Mouse (Mus musculus) heart, adult 2 months (tissue): ENCODE results near the gene Defb25. TPM values are rescaled to one million over a fixed set of nuclear protein-coding genes. Genes with fewer than 3 reads are reported as not detected.
"Not testable (repeated sequence)": the region's sequence is repeated elsewhere in the genome, so short reads cannot be mapped to it uniquely, and the experiment has no call there.

Experiments used
- DNase-seq, 2 experiments: peaks; one replicate each; pipeline ENCODE4 v3.0.0; 2021
- H3K27ac ChIP-seq: fragments of 200-600 bp; 2 replicates; pipeline ENCODE4 v1.8.1; 2022
- H3K27me3 ChIP-seq: fragments of 200-500 bp; 2 replicates; pipeline ENCODE4 v1.6.1; 2012; ENCODE audit warnings: mild to moderate bottlenecking, low read length, inconsistent platforms, mixed read lengths; ENCODE audit not compliant: control insufficient read depth, insufficient read depth
- H3K36me3 ChIP-seq: fragments of 200-500 bp; 2 replicates; pipeline ENCODE4 v1.6.1; 2012; ENCODE audit warnings: low read length, inconsistent platforms; ENCODE audit not compliant: control insufficient read depth, insufficient read depth
- H3K4me1 ChIP-seq: fragments of 200-500 bp; 2 replicates; pipeline ENCODE4 v1.6.1; 2011; ENCODE audit warnings: low read length; ENCODE audit not compliant: control insufficient read depth, insufficient read depth
- H3K4me3 ChIP-seq: fragments of 200-600 bp; 2 replicates; pipeline ENCODE4 v1.8.1; 2022
- H3K79me2 ChIP-seq: fragments of 200-500 bp; replicated peaks from 2 replicates; pipeline ENCODE4 v1.6.1; 2012; ENCODE audit warnings: mild to moderate bottlenecking, inconsistent platforms, low read length, moderate library complexity, mixed read lengths; ENCODE audit not compliant: control insufficient read depth, insufficient read depth
- H3K9ac ChIP-seq: fragments of 200-500 bp; 2 replicates; pipeline ENCODE4 v1.6.1; 2012; ENCODE audit warnings: low read depth, mild to moderate bottlenecking, control low read depth, inconsistent platforms, low read length, mixed read lengths
- CTCF ChIP-seq: fragments of 200-600 bp; IDR thresholded peaks from 2 replicates; pipeline ENCODE4 v1.8.1; 2022; ENCODE audit warnings: antibody characterized with exemption, mild to moderate bottlenecking, moderate library complexity
- EP300 ChIP-seq: fragments of 200-500 bp; IDR thresholded peaks from 2 replicates; pipeline ENCODE4 v1.6.1; 2011; ENCODE audit warnings: low read depth, low read length, control low read depth; ENCODE audit not compliant: insufficient read depth
- POLR2A ChIP-seq: fragments of 200-500 bp; IDR thresholded peaks from 2 replicates; pipeline ENCODE4 v1.6.1; 2011; ENCODE audit warnings: mild to moderate bottlenecking, low read depth, low read length, control low read depth; ENCODE audit not compliant: insufficient read depth
- WGBS: fragments of 180-500 bp; shearing (Covaris S2); methylation state at CpG from one replicate; pipeline ENCODE4 v1.1.7; 2018; 5-methylcytosine and 5-hydroxymethylcytosine counted together
- intact Hi-C: fragments of 180-260 bp; cut with DNase I; formaldehyde crosslinking; loops from one replicate; pipeline ENCODE4 v1.15.1; 2025
- polyA plus RNA-seq: library from polyadenylated mRNA; depleted of rRNA; stranded (reverse); fragments of >200 nt; gene quantifications from 2 replicates; pipeline ENCODE4 v1.2.3, GENCODE M21; 2012
- total RNA-seq, 2 experiments: library from RNA; stranded (reverse); gene quantifications; 2 replicates each; pipeline ENCODE4 v1.2.3; 2021

The Defb25 gene
- total and polyA plus RNA-seq, 3 experiments, result not detected

GRCm38 (mm10) chr2:152669256-152669638, 46.4 kb upstream of the Defb25 start, which contains the start of gene H13:
TSS of gene H13 (plus strand) at chr2:152669461.
- H3K9ac ChIP-seq, result peak within 1 kb of the TSS; percentile 88
- H3K79me2 ChIP-seq, result no peaks in the 10 kb centered on the region; the same call in 1 of the 2 replicates
- peak within 1 kb of the TSS; percentile 90 for H3K27ac ChIP-seq
- H3K4me3 ChIP-seq, result peak within 1 kb of the TSS; percentile 80
- H3K27me3 ChIP-seq, result no peaks in the 10 kb centered on the region
- intact Hi-C loops, result no loop called here
- H3K36me3 ChIP-seq, result no peaks in the 10 kb centered on the region
- TF ChIP-seq EP300, result peak; percentile 71; the same call in 1 of the 2 replicates
- no peak; the same call in 1 of the 2 replicates for TF ChIP-seq CTCF
- TF ChIP-seq POLR2A, result peak; percentile 95
- peaks cover 16% of the 10 kb centered on the region for H3K4me1 ChIP-seq
- WGBS, result 1% methylated on average over 35 of the region's 35 CpGs
- DNase-seq, result peak; percentile 94

DNA sequence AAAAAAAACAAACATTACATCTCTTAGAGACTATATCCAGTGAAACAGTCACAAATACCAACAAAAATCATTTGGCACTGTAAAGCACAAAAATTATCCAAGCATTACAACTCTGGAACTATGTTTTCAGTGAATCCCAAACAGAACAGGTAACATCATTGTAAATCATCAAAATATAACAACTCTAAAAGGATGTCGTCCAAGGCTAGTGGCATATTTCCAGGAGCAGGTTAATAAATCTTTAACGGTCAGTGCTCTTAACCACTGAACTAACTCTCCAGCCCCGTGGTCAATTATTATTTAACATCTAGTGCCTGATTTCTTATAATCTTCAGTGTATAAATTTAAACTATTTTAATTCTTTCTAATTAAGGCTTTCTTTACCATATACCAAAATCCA, 43.3 kb upstream of the Defb25 start:
- DNase-seq, H3K4me1 ChIP-seq, intact Hi-C loops, H3K79me2 ChIP-seq, H3K27ac ChIP-seq, H3K4me3 ChIP-seq, H3K27me3 ChIP-seq, H3K36me3 ChIP-seq, H3K9ac ChIP-seq: not testable (repeated sequence)
- WGBS, result 71% methylated on average over 3 of the region's 3 CpGs

DNA sequence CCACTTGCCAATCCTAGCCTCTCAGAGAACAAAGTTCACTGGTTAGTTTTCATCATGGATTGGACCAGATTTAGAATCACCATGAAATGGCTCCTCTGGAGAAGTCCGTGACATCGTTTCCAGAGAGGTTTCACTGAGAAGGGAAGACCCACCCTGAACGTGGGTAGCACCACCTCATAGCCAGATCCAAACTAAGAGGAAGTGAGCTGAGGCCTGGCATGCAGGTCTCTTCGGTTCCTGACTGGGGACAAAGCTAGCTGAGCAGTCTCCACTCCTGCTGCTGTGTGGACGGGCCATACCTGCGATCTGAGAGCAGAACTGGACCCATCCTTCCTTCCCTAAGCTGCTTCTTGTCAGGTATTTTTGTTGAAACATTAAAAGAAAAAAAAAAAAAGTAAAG, 38.3 kb upstream of the Defb25 start:
- intact Hi-C loops, result no loop called here
- H3K27ac ChIP-seq, result no peak overlapping the region
- 73% methylated on average over 6 of the region's 6 CpGs for WGBS

DNA sequence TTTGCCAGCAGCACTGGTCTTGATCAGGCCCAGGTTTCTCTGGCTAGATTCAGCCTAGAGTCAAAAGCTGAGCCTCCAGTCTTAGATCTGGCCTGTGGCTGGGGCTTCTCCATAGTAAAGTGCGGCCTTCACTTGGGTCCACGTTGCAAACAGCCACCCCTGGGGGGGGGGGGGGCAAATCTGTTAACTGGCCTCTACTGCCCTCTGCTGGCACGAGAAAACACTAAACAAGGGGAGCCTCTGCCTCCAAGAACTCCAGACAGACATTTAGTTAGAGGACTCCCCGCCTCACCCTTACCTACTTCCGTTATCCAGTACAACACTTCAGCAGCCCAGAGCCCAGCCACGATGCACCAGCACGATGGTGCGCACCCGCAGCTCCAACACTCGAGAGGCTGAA, 34.5 kb upstream of the Defb25 start:
- 50% methylated on average over 10 of the region's 10 CpGs for WGBS
- H3K27me3 ChIP-seq, result no peaks in the 10 kb centered on the region
- no peaks in the 10 kb centered on the region for H3K79me2 ChIP-seq
- peaks cover 8% of the 10 kb centered on the region; the same call in 1 of the 2 replicates for H3K4me1 ChIP-seq
- no peak overlapping the region for H3K27ac ChIP-seq
- intact Hi-C loops, result loop anchor here (1.0 kb wide), 1 partner anchor 42 kb away; no protein-coding TSS in a partner anchor
- H3K9ac ChIP-seq, result no peak overlapping the region
- peak; percentile 75 for TF ChIP-seq CTCF
- TF ChIP-seq EP300, result no peak
- DNase-seq, result peak in 1 of 2 experiments; percentile 47
- H3K4me3 ChIP-seq, result no peak overlapping the region
- H3K36me3 ChIP-seq, result no peaks in the 10 kb centered on the region

More for the DNA sequence above, 38.3 kb upstream of the Defb25 start:
- no peaks in the 10 kb centered on the region for H3K27me3 ChIP-seq
- TF ChIP-seq EP300 (no peak), POLR2A (no peak), CTCF (no peak)
- H3K4me1 ChIP-seq, result no peaks in the 10 kb centered on the region
- H3K36me3 ChIP-seq, result no peaks in the 10 kb centered on the region
- DNase-seq, result no peak
- no peaks in the 10 kb centered on the region for H3K79me2 ChIP-seq
- H3K9ac ChIP-seq, result no peak overlapping the region
- H3K4me3 ChIP-seq, result no peak overlapping the region

DNA sequence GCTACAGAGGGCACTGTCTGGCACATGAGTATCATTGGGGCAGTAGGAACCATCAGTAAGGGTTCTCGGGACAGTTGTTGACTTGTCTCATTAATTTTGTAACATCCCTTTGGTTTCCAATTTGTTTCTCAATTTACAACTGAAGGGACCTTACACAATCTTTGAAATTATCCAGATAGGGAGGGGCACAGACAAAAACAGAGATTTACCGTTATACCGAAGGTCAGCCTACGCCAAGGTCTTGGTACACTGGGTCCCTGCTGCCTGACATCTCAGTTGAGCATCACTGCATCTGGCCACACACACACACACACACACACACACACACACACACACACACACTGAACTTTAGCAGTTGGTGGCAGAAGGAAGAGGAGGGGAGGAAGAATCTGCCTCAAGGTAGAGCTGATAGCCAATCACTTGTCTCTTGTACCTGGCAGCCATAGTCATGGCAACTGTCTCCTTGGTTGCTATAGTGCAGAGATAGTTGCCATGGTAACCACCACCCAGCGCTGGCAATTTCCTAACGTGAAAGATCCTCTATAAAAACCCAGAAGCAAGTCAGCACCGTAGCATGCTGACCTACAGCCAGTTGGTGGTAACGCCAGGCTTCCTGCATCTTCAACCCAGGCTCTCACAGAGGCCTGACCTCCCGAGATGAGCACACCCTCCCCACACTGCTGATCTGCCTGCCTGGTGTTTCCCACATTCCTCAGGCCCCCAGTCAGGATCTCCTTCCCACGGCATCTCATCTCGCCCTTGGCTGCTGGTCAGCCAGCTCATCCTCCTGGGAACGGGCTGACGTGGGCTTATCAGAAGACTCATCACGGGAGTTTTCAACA, 31.2 kb upstream of the Defb25 start:
- H3K4me3 ChIP-seq, result no peak overlapping the region
- intact Hi-C loops, result no loop called here
- H3K79me2 ChIP-seq, result no peaks in the 10 kb centered on the region
- peak; percentile 51 to 69 for DNase-seq
- TF ChIP-seq POLR2A (no peak), CTCF (no peak), EP300 (no peak)
- no peaks in the 10 kb centered on the region for H3K27me3 ChIP-seq
- peaks cover 8% of the 10 kb centered on the region; the same call in 1 of the 2 replicates for H3K4me1 ChIP-seq
- H3K27ac ChIP-seq, result peak overlapping the region; percentile 51; the same call in 1 of the 2 replicates
- H3K36me3 ChIP-seq, result no peaks in the 10 kb centered on the region
- H3K9ac ChIP-seq, result no peak overlapping the region
- whole genome bisulfite sequencing, result 33% methylated on average over 14 of the region's 14 CpGs

- DNase-seq, result peak; percentile 55 to 71
- Histone ChIP-seq H3K79me2 (no peaks in the 10 kb centered on the region), H3K27ac (peak overlapping the region; percentile 48), H3K9ac (no peak overlapping the region), H3K4me3 (no peak overlapping the region), H3K36me3 (no peaks in the 10 kb centered on the region), H3K27me3 (no peaks in the 10 kb centered on the region), H3K4me1 (peaks cover 8% of the 10 kb centered on the region; the same call in 1 of the 2 replicates)
- WGBS, result 30% methylated on average over 10 of the region's 10 CpGs
- intact Hi-C loops, result no loop called here
- TF ChIP-seq EP300 (no peak), CTCF (no peak), POLR2A (no peak)
These were observed 30.2 kb upstream of the Defb25 start for GRCm38 (mm10) chr2:152652901-152653620.
